Mouse (Mus musculus): ENCODE measurements around the gene Ccdc71.

Gene Ccdc71

DNA sequence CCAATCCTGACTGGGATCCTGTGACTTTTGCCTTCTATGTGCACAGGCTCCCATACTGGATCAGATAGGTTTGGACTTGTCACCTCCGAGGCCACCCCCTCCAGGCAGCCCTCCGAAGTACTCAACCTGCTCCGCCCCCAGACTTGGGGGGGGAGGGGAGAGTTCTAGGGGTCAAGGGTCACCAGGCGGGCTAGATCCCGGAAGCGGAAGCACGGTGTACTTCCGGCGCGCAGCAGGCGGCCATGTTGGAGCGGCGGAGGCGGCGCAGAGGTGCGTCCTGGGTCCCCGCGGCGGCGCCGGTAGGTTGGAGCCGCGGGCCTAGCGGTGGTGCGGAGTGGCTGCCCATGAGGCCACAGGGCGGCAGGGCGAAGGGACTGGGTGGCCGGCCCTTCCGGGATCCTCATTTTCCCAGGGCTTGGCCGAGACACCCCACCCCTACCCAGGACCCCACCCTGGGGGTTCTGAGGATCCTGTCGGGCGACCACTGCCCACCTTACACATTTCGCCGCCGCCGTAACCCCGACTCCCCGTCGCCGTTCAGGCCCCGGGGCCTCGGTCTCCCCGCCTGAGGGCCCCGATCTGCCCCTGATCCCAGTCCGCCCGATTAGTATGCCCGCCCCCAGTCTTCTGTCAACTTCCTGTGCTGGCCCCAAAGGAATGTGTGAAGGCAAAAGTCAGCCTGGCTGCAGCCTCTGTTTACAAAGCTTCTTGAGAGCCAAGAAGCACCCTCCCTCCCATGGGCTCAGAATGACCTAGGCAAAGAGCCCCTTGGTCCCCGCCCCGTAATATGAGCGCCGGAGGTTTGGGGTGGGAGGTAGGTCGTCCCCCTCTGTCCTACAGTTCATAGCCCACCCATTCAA is at the start of gene Ccdc71:
Gene Ccdc71, plus strand, starts transcription at position 209 of the 860 bp plus-strand sequence.
- DNase-seq (ENCODE audit: low read depth, low spot score) = peak; percentile 78

DNA sequence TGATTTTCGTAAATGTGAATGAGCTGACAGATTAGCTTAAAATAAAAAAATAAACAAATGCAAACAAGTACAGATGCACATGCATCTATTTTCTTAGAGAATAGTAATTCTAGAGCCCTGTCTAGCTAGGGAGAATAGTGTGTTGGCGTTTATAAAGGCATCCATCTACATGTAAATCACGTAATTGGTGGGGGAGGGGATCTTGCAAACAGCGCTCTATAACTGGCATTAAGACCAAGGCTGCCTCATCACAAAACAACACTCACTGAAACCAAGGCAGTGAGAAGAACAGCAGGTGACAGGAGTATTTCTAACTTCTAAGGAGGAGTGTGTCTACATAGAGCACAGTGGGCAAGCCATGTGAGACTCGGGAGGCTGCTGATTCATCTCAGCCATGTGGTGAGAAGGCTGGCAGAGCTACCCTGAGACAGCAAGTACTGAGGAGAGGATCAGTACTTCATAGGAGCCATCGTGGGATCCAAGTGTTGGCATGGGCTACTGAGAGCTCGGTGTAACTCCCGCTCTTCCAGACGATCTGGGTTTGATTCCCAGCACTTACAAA is 48.9 kb upstream of the Ccdc71 start:
- DNase-seq (ENCODE audit: low read depth, low spot score) = no peak

DNA sequence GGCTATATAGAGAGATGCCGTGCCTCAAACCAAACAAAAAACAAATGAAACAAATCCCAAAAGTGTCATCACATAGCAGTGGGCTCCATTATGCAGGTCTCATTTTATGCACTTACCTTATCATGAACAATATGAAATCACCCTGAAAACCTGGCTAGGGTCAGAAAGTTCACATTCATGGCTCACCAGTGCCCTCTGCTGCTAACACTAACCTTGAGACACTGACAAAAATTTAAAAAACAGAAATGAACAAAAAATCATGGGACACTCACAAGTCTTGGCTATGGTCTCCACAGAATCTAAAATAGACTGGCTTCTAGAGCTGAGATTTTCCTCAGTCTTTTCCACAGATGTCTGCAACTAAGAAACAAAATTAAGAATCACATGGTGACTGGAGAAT is 48.1 kb upstream of the Ccdc71 start:
- no peak for DNase-seq (ENCODE audit: low read depth, low spot score)

DNA sequence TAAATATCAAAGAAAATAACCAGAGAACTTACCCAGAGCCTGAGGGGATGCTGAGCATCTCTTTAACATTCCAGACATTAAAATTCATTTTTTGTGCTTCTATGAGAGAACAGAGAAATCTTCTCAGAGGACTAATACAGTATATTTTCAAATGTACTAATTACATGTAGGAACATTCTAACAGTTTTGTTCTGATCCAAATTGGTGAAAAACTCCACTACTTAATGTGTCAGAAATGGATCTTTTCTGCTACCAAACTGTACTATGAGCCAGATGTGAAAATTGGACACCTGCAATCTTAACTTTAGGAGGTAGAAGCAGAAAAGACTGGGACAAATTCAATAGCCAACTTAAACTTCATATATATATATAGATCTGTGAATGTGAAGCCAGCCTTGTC is 31.9 kb upstream of the Ccdc71 start, which contains the start of gene Ccdc36:
Gene Ccdc36, minus strand, starts transcription at position 101 of the 400 bp plus-strand sequence.
- no peak for DNase-seq (ENCODE audit: low read depth, low spot score)

- peak; percentile 62 for DNase-seq (ENCODE audit: low read depth, low spot score)
Measured at GRCm38 (mm10) chr9:108431431-108432067, 28.8 kb upstream of the Ccdc71 start.

GRCm38 (mm10) chr9:108436182-108436581 is 24.1 kb upstream of the Ccdc71 start, which contains the start of gene BC048562:
Gene BC048562, plus strand, starts transcription at chr9:108436482.
- no peak for DNase-seq (ENCODE audit: low read depth, low spot score)

- no peak for DNase-seq (ENCODE audit: low read depth, low spot score)
Measured at GRCm38 (mm10) chr9:108439176-108439575, 21.2 kb upstream of the Ccdc71 start.

- no peak for DNase-seq (ENCODE audit: low read depth, low spot score)
Measured at GRCm38 (mm10) chr9:108440485-108440884, 19.8 kb upstream of the Ccdc71 start.

- DNase-seq (ENCODE audit: low read depth, low spot score) = no peak
Measured at GRCm38 (mm10) chr9:108441236-108441919, 18.9 kb upstream of the Ccdc71 start.

DNA sequence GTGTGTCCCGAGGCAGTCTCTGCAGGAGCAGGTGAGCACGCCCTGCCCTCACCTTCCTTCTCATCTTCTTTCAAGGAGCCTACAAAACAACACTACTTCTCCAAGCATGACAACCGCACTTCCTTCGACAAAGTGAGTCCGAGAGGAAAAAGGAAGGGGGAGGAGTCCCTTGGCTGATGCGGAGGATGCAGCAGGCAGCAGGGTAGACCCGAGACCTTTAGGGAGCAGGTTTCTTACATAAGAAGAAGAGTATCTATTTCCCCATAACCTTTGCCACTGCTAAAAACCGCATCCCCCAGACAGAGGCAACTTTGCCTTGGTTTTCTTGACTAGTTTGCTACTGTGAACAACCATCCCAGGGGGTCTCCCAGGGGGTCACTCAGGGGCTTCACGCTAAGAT is 15.2 kb upstream of the Ccdc71 start:
- no peak for DNase-seq (ENCODE audit: low read depth, low spot score)

- DNase-seq (ENCODE audit: low read depth, low spot score) = no peak
Measured at GRCm38 (mm10) chr9:108449860-108450259, 10.5 kb upstream of the Ccdc71 start.

- DNase-seq (ENCODE audit: low read depth, low spot score) = no peak
Measured at GRCm38 (mm10) chr9:108450292-108451169, 9.8 kb upstream of the Ccdc71 start.

- DNase-seq (ENCODE audit: low read depth, low spot score) = no peak
Measured at GRCm38 (mm10) chr9:108451170-108451493, 9.2 kb upstream of the Ccdc71 start.

DNA sequence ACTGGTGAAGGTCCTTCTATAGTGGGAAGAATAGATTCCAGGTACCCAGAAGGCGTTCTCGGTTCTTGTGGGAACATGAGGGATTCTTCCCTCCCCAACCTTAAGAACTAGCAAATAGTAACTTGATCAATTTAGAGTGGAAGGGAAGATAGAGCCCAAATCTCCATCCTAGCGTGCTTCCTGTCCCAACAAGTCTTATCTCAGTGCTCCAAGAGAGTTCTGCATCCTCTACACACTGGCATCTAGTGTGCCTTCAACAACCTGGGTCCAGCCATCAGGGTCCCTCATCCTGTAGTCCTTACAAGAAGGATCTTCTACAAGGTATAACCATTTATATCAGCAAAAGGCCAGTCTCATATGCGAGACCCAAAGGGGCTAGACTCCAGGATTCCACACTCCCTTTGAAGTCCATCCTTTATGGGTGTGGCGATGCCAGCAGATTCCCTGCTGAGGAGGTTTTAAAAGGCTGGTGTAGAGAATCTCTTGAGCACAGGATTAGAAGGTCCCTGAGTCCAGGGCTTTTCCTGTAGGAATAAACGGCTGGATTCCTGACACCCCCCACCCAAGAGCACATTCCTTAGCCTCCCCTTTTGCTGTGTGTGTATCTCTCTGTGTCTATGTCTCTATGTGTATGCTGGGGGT is 8.7 kb upstream of the Ccdc71 start:
- DNase-seq (ENCODE audit: low read depth, low spot score) = no peak

DNA sequence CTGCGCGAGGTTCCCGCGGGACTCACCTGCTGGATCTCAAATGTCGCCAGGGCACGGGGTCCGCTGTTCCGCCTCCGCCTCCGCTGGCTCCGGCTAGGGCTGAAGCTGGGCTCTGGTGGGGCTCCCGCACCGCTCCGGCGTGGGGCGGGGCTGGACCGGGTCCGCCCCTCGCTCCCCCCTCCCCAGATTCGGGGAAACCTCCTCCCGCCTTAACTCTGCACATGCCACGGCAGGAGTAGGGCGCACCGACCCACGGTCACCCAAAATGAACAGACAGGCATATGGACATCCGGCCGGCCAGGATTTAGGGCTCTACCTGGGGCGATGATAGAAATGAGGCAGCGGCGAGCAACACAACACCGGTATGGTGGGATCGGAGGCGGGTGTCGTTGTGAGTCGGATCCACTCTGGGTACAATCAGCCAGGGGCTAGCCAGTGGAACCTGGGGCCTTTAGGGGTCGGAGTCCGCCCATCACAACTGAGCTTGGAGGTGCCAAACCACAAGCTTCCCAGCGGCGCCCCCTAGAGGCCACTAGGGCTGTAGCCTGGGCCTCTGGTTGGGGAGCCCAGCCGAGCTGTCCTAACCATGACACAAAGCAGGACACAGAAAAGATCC is 7.9 kb upstream of the Ccdc71 start:
- DNase-seq (ENCODE audit: low read depth, low spot score) = peak; percentile 70

- DNase-seq (ENCODE audit: low read depth, low spot score) = no peak
Measured at GRCm38 (mm10) chr9:108452911-108453310, 7.4 kb upstream of the Ccdc71 start.

DNA sequence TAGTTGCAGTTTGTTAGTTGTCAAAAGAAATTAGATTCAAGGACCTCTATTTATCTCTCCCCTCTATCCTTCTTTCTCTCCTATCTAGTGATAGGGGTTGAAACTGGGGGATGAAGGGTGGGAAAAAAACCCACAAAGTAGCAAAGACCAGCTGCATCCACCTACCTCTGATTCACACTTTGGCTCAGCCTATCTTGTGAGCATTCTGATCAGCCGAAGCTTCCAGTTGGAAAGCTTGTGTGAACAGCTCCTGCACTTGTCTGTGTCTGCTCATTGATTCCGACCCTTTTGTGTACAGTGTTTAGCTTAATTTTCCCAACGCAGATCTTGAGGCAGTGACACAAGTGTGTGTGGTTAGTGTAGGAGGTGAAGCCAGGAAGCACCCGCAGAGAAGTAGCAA is 6.9 kb upstream of the Ccdc71 start:
- DNase-seq (ENCODE audit: low read depth, low spot score) = no peak

- no peak for DNase-seq (ENCODE audit: low read depth, low spot score)
Measured at GRCm38 (mm10) chr9:108454429-108454828, 5.9 kb upstream of the Ccdc71 start.

DNA sequence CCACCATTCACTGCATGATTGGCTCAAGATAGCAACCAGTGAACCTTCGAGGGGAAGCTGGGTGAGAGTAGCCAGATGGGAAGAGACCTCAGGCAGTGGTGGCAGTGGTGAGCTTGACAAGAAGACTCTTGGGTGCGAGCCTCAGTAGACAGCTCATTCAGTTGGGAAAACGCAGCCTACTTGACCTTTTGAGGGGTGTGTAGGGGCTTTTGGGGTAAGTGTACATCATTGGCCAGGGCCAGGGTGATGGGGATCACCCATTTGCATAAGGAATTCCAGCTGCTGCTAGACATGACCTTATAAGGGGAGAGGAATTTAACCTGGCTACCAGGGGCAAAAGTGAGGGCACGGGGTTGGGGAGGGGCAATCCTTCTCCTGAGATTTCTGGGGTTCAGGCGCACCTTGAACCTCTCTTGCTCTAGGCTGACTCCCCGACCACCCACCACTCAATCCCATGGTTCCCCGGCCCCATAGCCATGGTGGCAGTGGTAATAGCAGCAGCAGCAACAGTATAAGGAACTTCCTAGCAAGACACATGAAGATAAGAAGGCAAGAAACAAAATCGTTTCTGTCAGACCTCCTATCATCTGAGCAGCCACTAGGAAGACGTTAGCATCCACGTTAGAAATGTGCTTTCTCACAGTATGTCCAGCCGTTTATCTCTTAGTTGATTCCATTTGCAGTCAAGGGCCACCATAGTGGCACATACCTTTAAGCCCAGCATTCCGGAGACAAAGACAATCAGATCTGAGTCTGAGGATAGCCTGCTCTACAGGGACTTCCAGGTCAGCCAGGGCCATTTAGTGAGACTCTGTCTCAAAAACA is 4.4 kb upstream of the Ccdc71 start:
- no peak for DNase-seq (ENCODE audit: low read depth, low spot score)

All from WW6 (cell line).